Mouse (Mus musculus): Measurements from ENCODE around the gene Tbc1d17. TPM values are rescaled to one million over a fixed set of nuclear protein-coding genes. Genes with fewer than 3 reads are reported as not detected.

The Tbc1d17 gene
- total RNA-seq (2014; rRNA removed) = 53.7 and 98.5 TPM in 2 replicates
- 103 and 106 TPM in 2 replicates for polyA plus RNA-seq (2015; fragmentation: Nextera tagmentation; extraction: Ambion mirVana)

DNA sequence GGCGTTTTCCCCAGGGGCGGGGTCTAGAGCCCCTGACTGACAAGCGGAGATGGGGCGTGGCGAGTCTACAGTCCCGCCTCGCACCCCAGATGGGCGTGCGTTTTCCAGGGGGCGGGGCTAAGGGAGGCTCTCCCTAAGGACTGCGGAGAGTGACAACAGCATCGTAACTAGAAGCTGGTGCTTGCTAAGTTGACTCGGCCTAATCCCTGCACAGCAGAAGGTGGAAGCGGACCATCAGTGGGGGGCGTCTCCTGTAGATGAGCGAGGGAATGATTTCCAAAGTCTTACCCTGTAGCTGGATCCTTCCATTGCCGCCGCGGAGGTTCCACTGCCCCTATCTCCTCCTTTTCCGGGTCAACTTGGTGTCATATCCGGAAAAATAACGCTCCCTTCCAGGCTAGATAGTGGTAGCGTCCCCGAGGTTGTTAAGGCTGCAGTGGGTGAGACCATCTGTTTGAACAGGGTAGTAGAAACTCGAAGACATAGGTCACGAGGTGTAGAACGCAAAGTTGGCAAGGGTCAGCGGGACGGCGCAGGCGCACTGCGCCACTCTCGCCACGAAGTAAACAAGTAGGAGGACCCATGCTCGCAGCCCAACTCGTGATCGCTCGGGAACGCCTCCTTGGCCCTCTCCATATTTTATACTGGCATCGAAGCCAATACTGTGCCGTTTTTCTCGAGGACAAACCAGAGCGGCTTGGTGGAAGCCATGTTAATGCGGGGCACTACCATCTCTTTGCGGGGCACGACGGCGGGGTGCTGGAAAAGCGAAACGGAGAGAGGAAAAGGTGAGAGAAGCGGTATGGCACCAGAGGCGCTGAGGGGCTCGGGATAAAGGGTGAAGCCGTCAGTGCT lies at the start of gene Tbc1d17, which contains the start of gene Akt1s1:
Gene Tbc1d17, minus strand, starts transcription at position 519 of the 855 bp plus-strand sequence.
Gene Akt1s1, plus strand, starts transcription at position 431 of the 855 bp plus-strand sequence.
- H3K4me1 ChIP-seq (ENCODE audit: insufficient read depth, low read length) = peaks cover 16% of the 10 kb centered on the region; the same call in 1 of the 2 replicates
- WGBS = under 1% methylated on average over 54 of the region's 54 CpGs
- DNase-seq (ENCODE audit: low spot score) = peak; percentile 100
- H3K4me3 ChIP-seq (ENCODE audit: low read length) = peak within 1 kb of the TSS; percentile 73
- no peaks in the 10 kb centered on the region for H3K9me3 ChIP-seq (ENCODE audit: low read length)
- peaks cover 38% of the 10 kb centered on the region for H3K36me3 ChIP-seq (ENCODE audit: insufficient read depth, low read length)
- no peaks in the 10 kb centered on the region for H3K27me3 ChIP-seq (ENCODE audit: insufficient read depth, low read length)
- peak within 1 kb of the TSS; percentile 84 for H3K9ac ChIP-seq (replicated peaks; ENCODE audit: low read length)
- H3K4me2 ChIP-seq (ENCODE audit: low read depth, low read length) = peak within 1 kb of the TSS; percentile 83
- no peak for TF ChIP-seq CTCF (IDR thresholded peaks at IDR 0.05; ENCODE audit: low read depth)
- H3K27ac ChIP-seq = peak within 1 kb of the TSS; percentile 99
- ATAC-seq = peak; percentile 91

DNA sequence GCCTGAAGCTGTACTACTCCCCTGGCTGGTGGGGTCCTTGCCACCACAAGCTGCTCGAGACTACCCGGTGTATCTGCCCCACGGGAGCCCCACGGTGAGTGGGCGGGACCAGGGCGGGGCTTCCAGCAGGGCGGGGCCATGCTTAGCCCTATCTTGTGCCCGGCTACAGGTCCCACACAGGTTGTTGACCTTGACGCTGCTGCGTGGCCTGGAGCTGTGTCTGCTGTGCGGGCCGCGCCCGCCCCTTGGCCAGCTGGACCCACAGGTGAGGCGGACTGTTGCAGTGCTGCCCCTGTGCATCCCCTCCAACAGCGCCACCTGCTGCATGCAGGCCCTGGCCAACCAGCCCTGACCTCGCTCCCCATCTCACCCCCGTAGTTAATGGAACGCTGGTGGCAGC lies 49.7 kb upstream of the Tbc1d17 start:
- H3K27me3 ChIP-seq (ENCODE audit: insufficient read depth, low read length) = no peaks in the 10 kb centered on the region
- peak; percentile 64 for TF ChIP-seq CTCF (IDR thresholded peaks at IDR 0.05; ENCODE audit: low read depth)
- H3K4me1 ChIP-seq (ENCODE audit: insufficient read depth, low read length) = peaks cover 25% of the 10 kb centered on the region; the same call in 1 of the 2 replicates
- H3K4me2 ChIP-seq (ENCODE audit: low read depth, low read length) = no peak overlapping the region
- no peak for ATAC-seq
- H3K4me3 ChIP-seq (ENCODE audit: low read length) = no peak overlapping the region
- no peak overlapping the region for H3K9ac ChIP-seq (replicated peaks; ENCODE audit: low read length)
- H3K27ac ChIP-seq = 0 out of 2 replicates have a peak overlapping the region, but pooled peaks have one; percentile 2
- peaks cover 31% of the 10 kb centered on the region for H3K36me3 ChIP-seq (ENCODE audit: insufficient read depth, low read length)
- H3K9me3 ChIP-seq (ENCODE audit: low read length) = no peaks in the 10 kb centered on the region
- no peak for DNase-seq (ENCODE audit: low spot score)
- WGBS = 38% methylated on average over 19 of the region's 19 CpGs

DNA sequence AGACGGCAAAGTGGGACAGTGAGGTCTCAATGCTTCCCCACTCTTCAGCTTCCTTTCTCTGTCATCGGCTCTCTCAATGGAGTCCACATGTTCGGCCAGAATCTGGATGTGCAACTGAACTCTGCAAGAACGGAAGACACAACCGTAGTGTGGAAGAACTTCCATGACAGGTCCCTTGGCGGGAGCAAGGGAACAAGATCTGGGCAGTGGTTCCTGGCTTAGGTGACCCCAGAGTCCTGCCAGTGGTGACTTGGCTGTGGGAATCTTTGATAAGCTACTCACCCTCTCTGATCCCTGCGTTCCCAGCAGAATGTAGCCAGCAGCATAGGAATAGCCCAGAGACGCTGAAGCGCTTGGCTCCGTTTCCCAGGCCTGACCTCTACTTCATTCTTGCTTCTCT lies 47.6 kb upstream of the Tbc1d17 start:
- Histone ChIP-seq H3K4me3 (ENCODE audit: low read length) (peak overlapping the region; percentile 70), H3K9ac (replicated peaks; ENCODE audit: low read length) (peak overlapping the region; percentile 61), H3K36me3 (ENCODE audit: insufficient read depth, low read length) (0 out of 2 replicates have a peak, but pooled peaks cover 15% of the 10 kb centered on the region), H3K27ac (peak overlapping the region; percentile 88), H3K9me3 (ENCODE audit: low read length) (no peaks in the 10 kb centered on the region), H3K27me3 (ENCODE audit: insufficient read depth, low read length) (no peaks in the 10 kb centered on the region), H3K4me1 (ENCODE audit: insufficient read depth, low read length) (peaks cover 31% of the 10 kb centered on the region; the same call in 1 of the 2 replicates), H3K4me2 (ENCODE audit: low read depth, low read length) (peak overlapping the region; percentile 85)
- DNase-seq (ENCODE audit: low spot score) = no peak
- WGBS = 15% methylated on average over 10 of the region's 10 CpGs
- no peak for ATAC-seq
- TF ChIP-seq CTCF (IDR thresholded peaks at IDR 0.05; ENCODE audit: low read depth) = no peak

DNA sequence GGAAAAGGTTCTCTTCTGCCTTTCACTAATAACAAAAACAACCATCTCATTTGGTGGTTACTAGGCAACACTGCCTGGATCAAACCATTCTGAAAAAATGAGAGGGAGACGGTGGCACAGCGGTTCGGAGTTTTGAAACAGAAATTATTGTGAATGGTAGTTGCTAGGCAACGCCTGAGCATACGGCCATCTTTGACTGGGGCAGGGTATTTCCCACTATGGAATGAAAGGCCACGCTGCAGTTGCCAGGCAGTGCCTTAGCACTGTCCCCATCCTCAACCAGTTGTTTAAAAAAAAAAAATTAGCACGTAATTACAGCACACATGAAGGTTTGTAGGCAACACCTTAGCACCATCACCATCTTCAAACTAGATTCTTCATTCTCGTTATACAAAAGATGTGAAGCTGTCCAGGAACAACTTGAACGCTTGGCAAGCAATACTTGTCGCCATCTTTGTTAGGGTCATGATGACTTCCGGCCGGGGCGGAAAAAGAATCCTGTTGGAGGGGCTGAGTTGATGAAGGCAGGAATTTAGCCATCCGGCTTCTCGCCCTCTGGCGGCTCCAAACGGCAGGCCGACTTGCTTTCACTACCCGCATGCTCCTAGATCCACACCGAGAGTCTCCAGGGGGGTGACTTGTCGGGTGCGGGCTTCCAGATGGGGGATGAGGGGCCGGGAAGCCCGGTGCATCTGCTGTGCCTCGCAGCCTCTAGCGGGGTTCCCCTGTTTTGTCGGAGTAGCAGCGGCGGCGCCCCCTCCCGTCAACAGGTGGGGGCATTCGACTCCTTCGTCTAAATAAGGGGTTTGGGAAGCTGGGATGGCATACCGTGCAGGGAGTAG lies 46.9 kb upstream of the Tbc1d17 start, which contains the start of gene Fuz:
Gene Fuz, plus strand, starts transcription at position 487 of the 842 bp plus-strand sequence.
- Histone ChIP-seq H3K4me3 (ENCODE audit: low read length) (peak within 1 kb of the TSS; percentile 70), H3K9ac (replicated peaks; ENCODE audit: low read length) (peak within 1 kb of the TSS; percentile 61), H3K4me1 (ENCODE audit: insufficient read depth, low read length) (peaks cover 30% of the 10 kb centered on the region), H3K4me2 (ENCODE audit: low read depth, low read length) (peak within 1 kb of the TSS; percentile 85), H3K27ac (peak within 1 kb of the TSS; percentile 88), H3K36me3 (ENCODE audit: insufficient read depth, low read length) (0 out of 2 replicates have a peak, but pooled peaks cover 15% of the 10 kb centered on the region), H3K27me3 (ENCODE audit: insufficient read depth, low read length) (no peaks in the 10 kb centered on the region), H3K9me3 (ENCODE audit: low read length) (no peaks in the 10 kb centered on the region)
- TF ChIP-seq CTCF (IDR thresholded peaks at IDR 0.05; ENCODE audit: low read depth) = peak; percentile 82
- peak; percentile 84 for ATAC-seq
- DNase-seq (ENCODE audit: low spot score) = peak; percentile 97
- WGBS = under 1% methylated on average over 34 of the region's 34 CpGs

DNA sequence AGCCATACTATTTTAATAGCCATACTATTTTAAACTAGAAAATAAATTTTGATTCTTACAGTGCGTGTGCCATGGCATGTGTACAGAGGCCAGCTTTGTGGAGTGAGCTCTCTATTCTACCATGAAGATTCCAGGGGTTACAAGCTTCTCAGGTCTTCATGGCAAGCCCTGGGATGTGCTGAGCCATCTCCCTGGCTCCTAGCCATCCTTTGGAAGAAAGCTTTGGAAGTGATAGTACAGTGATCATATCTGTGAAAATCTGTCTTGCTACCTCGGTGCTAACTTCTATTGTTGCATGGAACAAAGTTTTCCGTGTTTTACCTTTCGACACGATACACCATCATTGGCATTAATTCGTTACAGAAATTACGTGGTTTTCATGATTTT lies 46.3 kb upstream of the Tbc1d17 start:
- 0 out of 2 replicates have a peak, but pooled peaks cover 10% of the 10 kb centered on the region for H3K36me3 ChIP-seq (ENCODE audit: insufficient read depth, low read length)
- H3K4me2 ChIP-seq (ENCODE audit: low read depth, low read length) = peak overlapping the region; percentile 85
- peak overlapping the region; percentile 70 for H3K4me3 ChIP-seq (ENCODE audit: low read length)
- no peak for ATAC-seq
- peak; percentile 62 for DNase-seq (ENCODE audit: low spot score)
- 17% methylated on average over 7 of the region's 7 CpGs for WGBS
- peak overlapping the region; percentile 88 for H3K27ac ChIP-seq
- H3K27me3 ChIP-seq (ENCODE audit: insufficient read depth, low read length) = no peaks in the 10 kb centered on the region
- H3K9me3 ChIP-seq (ENCODE audit: low read length) = no peaks in the 10 kb centered on the region
- TF ChIP-seq CTCF (IDR thresholded peaks at IDR 0.05; ENCODE audit: low read depth) = no peak
- no peak overlapping the region; the same call in 1 of the 2 replicates for H3K9ac ChIP-seq (replicated peaks; ENCODE audit: low read length)
- peaks cover 37% of the 10 kb centered on the region for H3K4me1 ChIP-seq (ENCODE audit: insufficient read depth, low read length)

DNA sequence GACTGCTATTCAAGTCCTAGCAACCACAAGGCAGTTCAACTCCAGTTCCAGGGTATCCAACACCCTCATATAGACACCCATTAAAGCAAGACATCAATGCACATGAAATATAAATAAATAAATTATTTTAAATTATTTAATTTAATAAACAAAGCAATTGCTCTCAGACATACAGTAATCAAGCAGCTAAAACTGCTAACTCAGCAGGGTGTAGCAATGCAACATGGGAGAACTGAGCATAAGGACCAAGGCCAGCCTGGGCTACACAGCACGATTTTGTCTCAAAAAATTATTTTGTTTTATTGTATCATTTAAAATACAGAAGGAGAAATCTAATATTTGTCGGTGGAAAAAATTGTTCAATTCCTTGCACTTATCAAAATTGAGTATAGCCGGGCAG lies 45.3 kb upstream of the Tbc1d17 start:
- Histone ChIP-seq H3K27me3 (ENCODE audit: insufficient read depth, low read length) (no peaks in the 10 kb centered on the region), H3K4me2 (ENCODE audit: low read depth, low read length) (no peak overlapping the region), H3K4me1 (ENCODE audit: insufficient read depth, low read length) (peaks cover 37% of the 10 kb centered on the region), H3K9me3 (ENCODE audit: low read length) (no peaks in the 10 kb centered on the region), H3K36me3 (ENCODE audit: insufficient read depth, low read length) (no peaks in the 10 kb centered on the region), H3K27ac (peak overlapping the region; percentile 71; the same call in 1 of the 2 replicates), H3K9ac (replicated peaks; ENCODE audit: low read length) (no peak overlapping the region), H3K4me3 (ENCODE audit: low read length) (no peak overlapping the region)
- TF ChIP-seq CTCF (IDR thresholded peaks at IDR 0.05; ENCODE audit: low read depth) = no peak
- ATAC-seq (no peak), DNase-seq (ENCODE audit: low spot score) (no peak)
- 91% methylated on average over 3 of the region's 3 CpGs for WGBS

All from hindbrain, postnatal 0 days (tissue).